Mouse (Mus musculus): ENCODE results near the gene Mst1.
A peak's percentile ranks its signal among the peaks of the same experiment; 100 is the strongest.

The Mst1 gene

GRCm38 (mm10) chr9:108099619-108100018 lies 19.4 kb downstream of the Mst1 start:
- DNase-seq (ENCODE audit: low spot score) = no peak

GRCm38 (mm10) chr9:108104766-108105548 lies 24.7 kb downstream of the Mst1 start:
- DNase-seq (ENCODE audit: low spot score) = no peak

GRCm38 (mm10) chr9:108105549-108105863 lies 25.3 kb downstream of the Mst1 start:
- no peak for DNase-seq (ENCODE audit: low spot score)

DNA sequence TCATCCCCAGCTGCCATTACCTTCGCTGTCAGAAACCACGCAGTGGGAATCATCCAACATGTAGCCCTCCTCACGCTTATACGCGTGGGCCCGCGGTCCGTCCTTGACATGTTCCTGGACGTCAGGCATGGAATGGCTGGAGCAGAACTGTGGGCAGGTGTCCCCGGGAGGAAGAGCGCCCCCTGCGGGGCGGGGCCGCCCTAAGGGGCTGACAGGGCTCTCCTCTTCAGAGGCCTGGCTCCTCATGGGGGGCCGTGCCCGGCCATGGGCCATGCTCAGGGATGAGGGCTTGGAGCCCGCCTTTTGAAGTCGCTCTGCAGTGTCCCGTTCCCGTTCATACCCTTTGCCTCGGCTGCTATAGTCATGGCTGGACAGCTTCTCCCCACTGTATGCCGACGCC lies 25.9 kb downstream of the Mst1 start:
- no peak for DNase-seq (ENCODE audit: low spot score)

GRCm38 (mm10) chr9:108107867-108108266 lies 27.6 kb downstream of the Mst1 start:
- no peak for DNase-seq (ENCODE audit: low spot score)

DNA sequence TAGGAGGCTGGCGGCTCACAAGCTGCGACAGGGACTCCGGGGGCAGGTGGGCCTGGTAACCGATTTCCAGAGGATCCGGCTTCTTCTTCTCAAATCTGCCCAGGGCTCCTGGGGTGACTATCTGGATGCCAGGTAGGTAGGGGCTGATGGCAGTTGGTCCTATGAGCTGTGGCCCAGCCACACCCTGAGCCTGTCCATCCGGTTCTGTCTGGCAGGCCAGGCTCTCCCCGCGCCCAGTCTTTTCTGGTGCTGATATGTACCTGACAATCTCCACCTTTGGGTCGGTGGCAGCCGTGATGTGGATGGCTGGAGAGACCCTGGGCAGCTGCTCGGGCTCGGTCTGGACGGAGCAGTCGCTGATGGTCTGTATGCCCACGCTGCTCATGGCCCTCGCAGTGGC lies 29.9 kb downstream of the Mst1 start:
- no peak for DNase-seq (ENCODE audit: low spot score)

DNA sequence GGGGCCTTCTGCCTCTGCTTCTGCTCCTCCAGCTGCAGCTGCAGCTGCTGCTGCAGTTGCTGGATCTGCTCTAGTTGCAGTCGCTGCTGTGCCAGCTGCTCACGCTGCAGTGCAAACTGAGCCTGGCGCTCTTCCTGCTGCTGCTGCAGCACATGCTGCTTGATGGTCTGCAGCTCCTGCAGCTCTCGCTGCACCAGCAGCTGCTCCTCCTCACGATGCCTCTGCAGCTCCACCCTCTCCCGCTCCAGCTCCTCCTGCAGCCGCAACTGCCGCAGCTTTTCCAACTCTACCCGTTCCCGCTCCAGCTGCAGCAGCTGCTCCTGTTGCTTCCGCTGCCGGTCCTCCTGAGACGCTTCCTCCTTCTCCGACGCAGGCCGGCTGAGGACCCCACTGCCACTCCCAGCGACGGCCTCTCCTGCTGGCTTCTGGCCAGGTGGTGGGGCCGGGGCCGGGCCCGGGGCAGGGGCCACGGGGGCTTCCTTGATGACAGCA lies 30.9 kb downstream of the Mst1 start:
- DNase-seq (ENCODE audit: low spot score) = no peak

GRCm38 (mm10) chr9:108111593-108112121 lies 31.4 kb downstream of the Mst1 start:
- no peak for DNase-seq (ENCODE audit: low spot score)

DNA sequence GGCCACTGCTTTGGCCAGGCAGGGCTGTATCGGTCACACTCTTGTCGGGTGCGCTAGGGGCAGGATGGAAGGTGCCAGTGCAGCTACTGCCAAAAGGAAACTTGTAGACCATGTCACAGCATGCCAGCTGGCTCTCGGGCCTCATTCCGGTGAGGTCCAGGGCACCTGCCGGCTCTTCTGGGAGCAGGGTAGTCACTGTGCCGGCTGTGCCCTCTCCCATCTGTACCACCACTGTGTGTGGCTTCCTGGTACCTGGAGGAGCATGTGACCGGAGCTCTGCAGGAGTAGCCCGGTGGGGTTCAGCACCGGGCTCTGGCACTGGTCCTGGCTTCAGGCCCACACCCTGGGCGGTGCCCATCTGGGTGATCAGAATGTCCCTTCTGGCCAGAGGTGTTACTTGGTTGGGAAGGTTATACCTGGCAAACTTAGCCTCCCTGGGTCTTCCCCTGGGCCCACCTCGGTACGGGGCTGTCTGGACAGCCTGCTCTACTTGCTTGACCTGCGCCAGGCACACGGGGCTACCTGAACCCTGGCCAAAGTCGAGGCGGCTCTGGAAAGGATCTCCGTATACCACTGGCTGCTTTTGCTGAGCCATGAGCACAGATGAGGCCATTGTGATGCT lies 32.6 kb downstream of the Mst1 start:
- DNase-seq (ENCODE audit: low spot score) = no peak

DNA sequence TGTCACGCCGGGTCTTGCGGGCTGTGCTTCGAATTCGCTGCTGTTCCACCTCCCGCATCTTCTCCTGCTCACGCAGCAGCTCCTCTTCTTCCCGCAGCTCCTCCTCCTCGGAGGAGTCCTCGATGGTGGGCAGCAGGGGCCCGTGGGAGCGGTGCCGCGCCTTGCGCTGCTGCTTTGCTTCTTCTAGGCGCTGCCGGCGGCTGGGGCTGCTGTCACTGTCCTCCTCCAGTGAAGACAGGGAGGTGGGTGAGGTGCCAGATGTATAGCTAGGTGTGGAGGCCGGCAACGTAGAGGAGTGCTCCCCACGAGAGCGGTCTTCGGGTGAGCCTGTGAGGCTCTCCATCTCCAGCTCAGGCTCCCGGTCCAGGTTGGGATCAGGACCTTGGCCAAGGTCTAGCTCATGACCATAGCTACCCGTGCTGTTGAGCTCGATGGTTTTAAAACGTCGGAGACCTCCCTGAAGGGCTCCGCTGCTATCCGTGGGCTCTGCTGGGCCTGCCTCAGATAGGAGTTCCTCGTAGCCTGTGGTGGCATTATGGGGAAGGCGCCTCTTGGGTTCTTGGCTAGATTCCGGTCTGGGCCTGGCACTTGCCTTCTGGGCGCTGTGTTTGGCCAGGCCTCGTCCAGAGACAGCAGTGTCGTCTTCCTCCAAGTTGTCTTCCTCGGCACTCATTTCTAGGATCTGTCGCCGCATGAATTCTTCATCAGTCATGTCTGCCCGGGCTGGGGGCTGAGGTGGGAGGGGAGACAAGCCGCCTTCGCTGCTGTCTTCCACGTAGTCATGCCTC lies 35.2 kb downstream of the Mst1 start:
- no peak for DNase-seq (ENCODE audit: low spot score)

DNA sequence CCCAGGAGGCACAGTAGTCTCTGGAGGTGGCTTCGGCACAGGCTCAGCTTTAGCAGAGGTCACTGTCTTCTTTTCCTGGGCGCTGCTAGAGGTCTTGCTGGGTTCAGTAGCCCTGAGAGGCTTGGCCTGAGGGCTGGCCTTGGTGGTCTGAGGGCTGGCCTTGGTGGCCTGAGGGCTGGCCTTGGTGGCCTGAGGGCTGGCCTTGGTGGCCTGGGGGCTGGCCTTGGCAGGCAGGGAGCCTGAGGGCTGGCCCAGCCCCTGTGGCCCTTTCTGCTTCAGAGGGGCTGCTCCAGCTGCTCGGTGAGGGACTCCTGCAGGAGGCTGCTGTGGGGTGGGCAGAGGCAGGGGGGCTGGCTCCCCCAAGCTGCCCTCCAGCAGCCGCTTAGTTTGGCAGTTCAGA lies 36.9 kb downstream of the Mst1 start:
- DNase-seq (ENCODE audit: low spot score) = no peak

DNA sequence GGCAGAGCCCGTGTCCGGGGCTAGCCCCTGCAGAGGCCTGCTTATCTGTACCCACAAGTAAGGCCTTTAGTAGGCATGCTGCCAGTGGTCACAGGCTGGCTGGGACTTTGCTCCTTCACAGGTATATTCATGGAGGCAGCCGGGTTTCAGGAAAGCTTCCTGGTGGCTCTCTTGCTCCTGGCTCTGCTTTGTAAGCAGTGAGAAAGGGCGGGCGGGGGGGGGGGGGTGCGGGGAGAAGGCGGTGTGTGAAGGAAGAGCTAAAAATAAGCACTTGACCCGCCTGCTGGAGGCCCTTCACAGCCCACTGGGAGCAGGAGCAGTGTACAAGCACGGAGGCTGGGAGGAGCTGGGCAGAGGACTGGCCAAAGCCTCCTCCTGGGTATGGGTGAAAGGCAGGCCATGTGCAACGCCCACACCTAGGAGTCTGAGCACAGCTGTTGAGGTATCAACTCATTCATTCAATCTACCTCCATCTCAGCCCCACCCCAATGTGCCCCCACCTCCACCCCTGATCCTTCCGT lies 39.7 kb downstream of the Mst1 start:
- DNase-seq (ENCODE audit: low spot score) = peak; percentile 80

DNA sequence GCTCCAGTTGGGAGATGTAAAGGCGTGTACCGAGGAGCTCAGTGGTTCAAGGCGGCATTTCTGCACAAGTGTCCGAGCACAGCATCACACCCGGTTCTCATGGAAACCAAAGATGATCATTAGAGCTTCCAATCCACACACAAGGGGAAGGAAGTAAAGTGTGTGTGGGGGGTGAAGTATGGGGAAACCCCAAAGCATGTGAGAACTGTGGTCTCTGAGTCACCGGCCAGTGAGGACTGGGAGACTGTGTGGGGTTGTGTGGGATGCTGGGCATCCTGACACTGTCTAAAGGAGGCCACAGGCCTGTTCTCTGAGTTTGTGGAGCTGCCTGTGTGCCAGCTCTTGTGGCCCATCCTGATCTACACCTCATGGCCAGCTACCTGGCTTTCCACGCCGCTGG lies 40.4 kb downstream of the Mst1 start:
- no peak for DNase-seq (ENCODE audit: low spot score)

GRCm38 (mm10) chr9:108121170-108121969 lies 41.1 kb downstream of the Mst1 start:
- DNase-seq (ENCODE audit: low spot score) = no peak

- DNase-seq (ENCODE audit: low spot score) = no peak
Measured at GRCm38 (mm10) chr9:108123916-108124315, 43.7 kb downstream of the Mst1 start.

GRCm38 (mm10) chr9:108125731-108126130 lies 45.5 kb downstream of the Mst1 start:
- DNase-seq (ENCODE audit: low spot score) = no peak

- no peak for DNase-seq (ENCODE audit: low spot score)
Measured at GRCm38 (mm10) chr9:108126436-108127180, 46.4 kb downstream of the Mst1 start.

DNA sequence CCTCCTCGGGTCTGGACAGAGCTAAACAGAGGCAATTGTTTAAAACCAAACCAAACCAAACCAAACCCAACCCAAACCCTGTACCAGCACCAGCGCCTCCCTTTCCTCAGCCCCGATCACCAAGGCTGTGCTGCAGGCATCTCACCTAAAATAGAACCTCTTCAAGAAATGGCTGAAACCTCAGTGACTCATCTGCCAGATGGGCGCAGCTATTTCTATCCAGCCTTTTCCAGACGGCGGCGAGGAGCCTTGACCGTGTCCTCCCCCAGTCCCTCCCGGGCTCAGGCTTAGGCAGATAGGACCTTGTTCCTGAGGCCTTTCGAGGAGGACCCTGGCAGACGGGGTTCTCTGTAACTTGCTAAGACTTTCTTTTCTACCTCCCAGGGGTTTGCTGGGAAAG lies 48.0 kb downstream of the Mst1 start:
- no peak for DNase-seq (ENCODE audit: low spot score)

GRCm38 (mm10) chr9:108129042-108129948 lies 49.1 kb downstream of the Mst1 start:
- DNase-seq (ENCODE audit: low spot score) = no peak

DNA sequence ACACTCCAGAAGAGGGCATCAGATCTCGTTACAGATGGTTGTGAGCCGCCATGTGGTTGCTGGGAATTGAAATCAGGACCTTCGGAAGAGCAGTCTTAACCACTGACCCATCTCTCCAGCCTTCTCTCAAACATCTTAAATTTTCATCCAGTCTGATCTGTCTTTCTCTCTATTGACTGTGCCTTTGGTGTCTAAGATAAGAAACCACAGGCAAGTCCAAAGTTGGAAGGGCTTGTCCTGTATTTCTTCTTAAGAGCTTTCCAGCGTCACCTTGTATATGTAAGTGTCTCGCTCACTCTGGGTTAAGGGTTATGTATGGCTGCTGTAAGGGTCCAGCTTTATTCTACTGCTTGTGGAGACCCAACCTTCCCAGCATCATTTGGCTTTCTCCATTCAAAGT lies 51.3 kb downstream of the Mst1 start:
- DNase-seq (ENCODE audit: low spot score) = no peak

All from MN1 (cell line).